Mouse (Mus musculus) forebrain, embryonic 14.5 days (tissue): Measurements from ENCODE around the gene Nol12. TPM values are rescaled to one million over a fixed set of nuclear protein-coding genes. Genes with fewer than 3 reads are reported as not detected.

Experiments used
- ATAC-seq: fragments of 200-750 bp; cut with Nextera tagmentation; 2 replicates; pipeline ENCODE4 v1.8.0; 2017; ENCODE audit warnings: mild to moderate bottlenecking, moderate library complexity
- DNase-seq: peaks from one replicate; pipeline ENCODE4 v3.0.0-alpha.2; 2015; ENCODE audit warnings: low spot score
- H3K27ac ChIP-seq: fragments of 300-500 bp; sonication (generic); 2 replicates; pipeline ENCODE4 v1.5.1; 2014; ENCODE audit warnings: low read depth, mild to moderate bottlenecking, control low read depth, low read length, moderate library complexity
- H3K27me3 ChIP-seq: fragments of 300-500 bp; sonication (generic); replicated peaks from 2 replicates; pipeline ENCODE4 v1.6.1; 2014; ENCODE audit warnings: low read length, control low read depth, mixed read lengths; ENCODE audit not compliant: control insufficient read depth, insufficient read depth
- H3K36me3 ChIP-seq: fragments of 300-500 bp; sonication (generic); 2 replicates; pipeline ENCODE4 v1.6.1; 2014; ENCODE audit warnings: low read length, control low read depth; ENCODE audit not compliant: control insufficient read depth, insufficient read depth
- H3K4me1 ChIP-seq: fragments of 300-500 bp; sonication (generic); 2 replicates; pipeline ENCODE4 v1.6.1; 2014; ENCODE audit warnings: antibody characterized with exemption, low read length, control low read depth; ENCODE audit not compliant: control insufficient read depth, insufficient read depth
- H3K4me2 ChIP-seq: fragments of 300-500 bp; sonication (generic); 2 replicates; pipeline ENCODE4 v1.6.1; 2014; ENCODE audit warnings: mild to moderate bottlenecking, control low read depth, low read length
- H3K4me3 ChIP-seq: fragments of 300-500 bp; sonication (generic); 2 replicates; pipeline ENCODE4 v1.5.1; 2014; ENCODE audit warnings: low read depth, low read length, control low read depth
- H3K9ac ChIP-seq: fragments of 300-500 bp; sonication (generic); 2 replicates; pipeline ENCODE4 v1.6.1; 2014; ENCODE audit warnings: mild to moderate bottlenecking, low read length, control low read depth, moderate library complexity
- H3K9me3 ChIP-seq: fragments of 300-500 bp; sonication (generic); replicated peaks from 2 replicates; pipeline ENCODE4 v1.6.1; 2016; ENCODE audit warnings: low read length, control low read depth, mixed read lengths; ENCODE audit not compliant: control insufficient read depth
- WGBS: fragments of 180-500 bp; shearing (Covaris S2); extraction: QIAGEN DNeasy Blood & Tissue Kit; methylation state at CpG from one replicate; pipeline ENCODE4 v1.1.7; 2014; 5-methylcytosine and 5-hydroxymethylcytosine counted together
- polyA plus RNA-seq: library from polyadenylated mRNA; unstranded; fragments of >200 nt; fragmentation: Nextera tagmentation; extraction: Ambion mirVana; gene quantifications from 2 replicates; pipeline ENCODE4 v1.2.1, GENCODE M21; 2014

Nol12 gene
- polyA plus RNA-seq, 1 experiment from 2014 or later = 63.4 TPM

- Histone ChIP-seq H3K9me3 (no peaks in the 10 kb centered on the region), H3K27ac (no peak overlapping the region), H3K27me3 (no peaks in the 10 kb centered on the region), H3K4me2 (no peak overlapping the region), H3K36me3 (no peaks in the 10 kb centered on the region), H3K9ac (no peak overlapping the region), H3K4me1 (peaks cover 17% of the 10 kb centered on the region), H3K4me3 (no peak overlapping the region)
- no peak for ATAC-seq
- no peak for DNase-seq
- 50% methylated on average over 8 of the region's 8 CpGs for WGBS
These were observed 9.6 kb upstream of the Nol12 start for GRCm38 (mm10) chr15:78925129-78925528.

- no peaks in the 10 kb centered on the region for H3K36me3 ChIP-seq
- H3K9me3 ChIP-seq = no peaks in the 10 kb centered on the region
- H3K4me2 ChIP-seq = peak within 1 kb of the TSS; percentile 62
- H3K27me3 ChIP-seq = no peaks in the 10 kb centered on the region
- peak; percentile 70 for DNase-seq
- peaks cover 17% of the 10 kb centered on the region for H3K4me1 ChIP-seq
- 7% methylated on average over 20 of the region's 20 CpGs for WGBS
- peak; percentile 51 for ATAC-seq
- peak within 1 kb of the TSS; percentile 48; the same call in 1 of the 2 replicates for H3K27ac ChIP-seq
- peak within 1 kb of the TSS; percentile 35; the same call in 1 of the 2 replicates for H3K9ac ChIP-seq
- H3K4me3 ChIP-seq = peak within 1 kb of the TSS; percentile 24; the same call in 1 of the 2 replicates
These were observed 8.5 kb upstream of the Nol12 start, which contains the start of gene Lgals1 for GRCm38 (mm10) chr15:78926021-78926919. TSS of gene Lgals1 (plus strand) at chr15:78926725.

- DNase-seq = no peak
- H3K36me3 ChIP-seq = no peaks in the 10 kb centered on the region
- H3K27ac ChIP-seq = no peak overlapping the region
- peak overlapping the region; percentile 24 for H3K4me3 ChIP-seq
- H3K9ac ChIP-seq = peak overlapping the region; percentile 43; the same call in 1 of the 2 replicates
- WGBS = 23% methylated on average over 15 of the region's 15 CpGs
- peak overlapping the region; percentile 62 for H3K4me2 ChIP-seq
- no peaks in the 10 kb centered on the region for H3K9me3 ChIP-seq
- no peak for ATAC-seq
- peaks cover 17% of the 10 kb centered on the region for H3K4me1 ChIP-seq
- H3K27me3 ChIP-seq = no peaks in the 10 kb centered on the region
These were observed 7.5 kb upstream of the Nol12 start for GRCm38 (mm10) chr15:78927021-78927787.

GRCm38 (mm10) chr15:78927788-78928457 is 6.8 kb upstream of the Nol12 start:
- no peaks in the 10 kb centered on the region for H3K9me3 ChIP-seq
- no peak overlapping the region for H3K27ac ChIP-seq
- H3K4me2 ChIP-seq = peak overlapping the region; percentile 62
- H3K4me3 ChIP-seq = peak overlapping the region; percentile 24
- no peaks in the 10 kb centered on the region for H3K27me3 ChIP-seq
- H3K4me1 ChIP-seq = peaks cover 17% of the 10 kb centered on the region
- ATAC-seq = peak; percentile 65
- under 1% methylated on average over 33 of the region's 35 CpGs for WGBS
- DNase-seq = peak; percentile 77
- peak overlapping the region; percentile 43; the same call in 1 of the 2 replicates for H3K9ac ChIP-seq
- no peaks in the 10 kb centered on the region for H3K36me3 ChIP-seq

- no peak overlapping the region for H3K4me3 ChIP-seq
- H3K36me3 ChIP-seq = no peaks in the 10 kb centered on the region
- DNase-seq (no peak), ATAC-seq (peak; percentile 7)
- H3K27ac ChIP-seq = no peak overlapping the region
- H3K9me3 ChIP-seq = no peaks in the 10 kb centered on the region
- no peak overlapping the region for H3K9ac ChIP-seq
- peak overlapping the region; percentile 62 for H3K4me2 ChIP-seq
- H3K27me3 ChIP-seq = no peaks in the 10 kb centered on the region
- WGBS = 52% methylated on average over 7 of the region's 8 CpGs
- H3K4me1 ChIP-seq = peaks cover 17% of the 10 kb centered on the region
These were observed 6.2 kb upstream of the Nol12 start for GRCm38 (mm10) chr15:78928539-78928938.

- H3K4me2 ChIP-seq = no peak overlapping the region
- DNase-seq (no peak), ATAC-seq (no peak)
- no peak overlapping the region for H3K27ac ChIP-seq
- H3K4me1 ChIP-seq = peaks cover 17% of the 10 kb centered on the region
- H3K36me3 ChIP-seq = no peaks in the 10 kb centered on the region
- no peak overlapping the region for H3K9ac ChIP-seq
- WGBS = 95% methylated on average over 6 of the region's 6 CpGs
- no peak overlapping the region for H3K4me3 ChIP-seq
- H3K9me3 ChIP-seq = no peaks in the 10 kb centered on the region
- H3K27me3 ChIP-seq = no peaks in the 10 kb centered on the region
These were observed 4.5 kb upstream of the Nol12 start for GRCm38 (mm10) chr15:78930192-78930706.

GRCm38 (mm10) chr15:78930801-78931426 is 3.8 kb upstream of the Nol12 start:
- Histone ChIP-seq H3K27me3 (no peaks in the 10 kb centered on the region), H3K9ac (no peak overlapping the region), H3K4me3 (no peak overlapping the region), H3K4me1 (peaks cover 22% of the 10 kb centered on the region), H3K36me3 (no peaks in the 10 kb centered on the region), H3K9me3 (no peaks in the 10 kb centered on the region), H3K4me2 (no peak overlapping the region), H3K27ac (no peak overlapping the region)
- DNase-seq (no peak), ATAC-seq (no peak)
- WGBS = 93% methylated on average over 7 of the region's 7 CpGs

- Histone ChIP-seq H3K9me3 (no peaks in the 10 kb centered on the region), H3K27me3 (no peaks in the 10 kb centered on the region), H3K4me2 (no peak overlapping the region), H3K4me3 (no peak overlapping the region), H3K9ac (no peak overlapping the region), H3K27ac (no peak overlapping the region), H3K4me1 (peaks cover 17% of the 10 kb centered on the region), H3K36me3 (no peaks in the 10 kb centered on the region)
- DNase-seq = no peak
- WGBS = 19% methylated on average over 3 of the region's 3 CpGs
- no peak for ATAC-seq
These were observed 3.2 kb upstream of the Nol12 start for GRCm38 (mm10) chr15:78931577-78931976.
